Mouse (Mus musculus) stomach, embryonic 16.5 days (tissue): Measurements from ENCODE around the gene Tmem143. TPM values are rescaled to one million over a fixed set of nuclear protein-coding genes. Genes with fewer than 3 reads are reported as not detected.

ENCODE experiments used
- polyA plus RNA-seq: library from polyadenylated mRNA; unstranded; fragments of >200 nt; fragmentation: Nextera tagmentation; extraction: Ambion mirVana; gene quantifications from 2 replicates; pipeline ENCODE4 v1.2.1, GENCODE M21; 2015

The Tmem143 gene
- polyA plus RNA-seq, 1 experiment from 2014 or later, result 6.0 TPM

Other genes starting within 250 kb of the Tmem143 start
- 13.8 and 18.8 TPM in 2 replicates for gene Fut2, start 230.5 kb upstream of the Tmem143 start, polyA plus RNA-seq
- 0.55 and 1.2 TPM in 2 replicates for gene Ntn5, start 212.9 kb upstream of the Tmem143 start, polyA plus RNA-seq
- gene Sec1, start 202.5 kb upstream of the Tmem143 start, polyA plus RNA-seq, result 2.9 and 3.4 TPM in 2 replicates
- gene Car11, start 197.1 kb upstream of the Tmem143 start, polyA plus RNA-seq, result 8.4 and 9.8 TPM in 2 replicates
- 2.7 and 2.9 TPM in 2 replicates for gene Dbp, start 191.9 kb upstream of the Tmem143 start, polyA plus RNA-seq
- gene Rpl18, start 181.5 kb upstream of the Tmem143 start, polyA plus RNA-seq, result 915 and 1,024 TPM in 2 replicates
- gene Sphk2, start 178.9 kb upstream of the Tmem143 start, polyA plus RNA-seq, result 38.9 and 45.9 TPM in 2 replicates
- 16.0 and 24.7 TPM in 2 replicates for gene Fam83e, start 175.7 kb upstream of the Tmem143 start, polyA plus RNA-seq
- 0.79 and 2.2 TPM in 2 replicates for gene Spaca4, start 171.1 kb upstream of the Tmem143 start, polyA plus RNA-seq
- gene Lmtk3, start 113.2 kb upstream of the Tmem143 start, polyA plus RNA-seq, result 0.53 and 0.99 TPM in 2 replicates
- 32.7 and 46.5 TPM in 2 replicates for gene Sult2b1, start 112.3 kb upstream of the Tmem143 start, polyA plus RNA-seq
- 75.6 and 82.6 TPM in 2 replicates for gene Cyth2, start 82.4 kb upstream of the Tmem143 start, polyA plus RNA-seq
- 0.91 and 0.98 TPM in 2 replicates for gene Kcnj14, start 72.2 kb upstream of the Tmem143 start, polyA plus RNA-seq
- gene Grwd1, start 66.0 kb upstream of the Tmem143 start, polyA plus RNA-seq, result 50.3 and 53.7 TPM in 2 replicates
- gene Kdelr1, start 24.2 kb upstream of the Tmem143 start, polyA plus RNA-seq, result 76.7 and 87.0 TPM in 2 replicates
- gene Grin2d, start 18.6 kb upstream of the Tmem143 start, polyA plus RNA-seq, result 0.23 and 0.40 TPM in 2 replicates
- gene Syngr4, start 227 bp upstream of the Tmem143 start, polyA plus RNA-seq, result 0.49 and 1.2 TPM in 2 replicates
- 197 and 224 TPM in 2 replicates for gene Emp3, start 24.5 kb downstream of the Tmem143 start, polyA plus RNA-seq
- 4.1 and 5.1 TPM in 2 replicates for gene Ccdc114, start 27.1 kb downstream of the Tmem143 start, polyA plus RNA-seq
- 1.6 and 2.7 TPM in 2 replicates for gene Abcc6, start 133.4 kb downstream of the Tmem143 start, polyA plus RNA-seq
- gene Nomo1, start 136.8 kb downstream of the Tmem143 start, polyA plus RNA-seq, result 46.5 and 47.2 TPM in 2 replicates
- 0.99 and 1.4 TPM in 2 replicates for gene Kcnj11, start 203.8 kb downstream of the Tmem143 start, polyA plus RNA-seq